Mouse (Mus musculus) ES-Bruce4 (cell line): ENCODE measurements at regions not wholly inside any gene's neighbourhood (a gene's known extent, or its start where the extent isn't known, plus 50 kb on each side); places are given as distances from the start of the nearest gene placed in this dataset.

Source experiments
- H3K27ac ChIP-seq: 2 replicates; pipeline ENCODE4 v1.5.1; 2012; ENCODE audit warnings: low read length, inconsistent platforms; ENCODE audit not compliant: insufficient read depth
- H3K27me3 ChIP-seq: 2 replicates; pipeline ENCODE4 v1.6.1; 2012; ENCODE audit warnings: mild to moderate bottlenecking, low read length, inconsistent platforms; ENCODE audit not compliant: control insufficient read depth, poor library complexity, insufficient read depth, severe bottlenecking
- H3K36me3 ChIP-seq: 2 replicates; pipeline ENCODE4 v1.6.1; 2012; ENCODE audit warnings: inconsistent platforms, mild to moderate bottlenecking, low read length, moderate library complexity; ENCODE audit not compliant: control insufficient read depth, poor library complexity, insufficient read depth, severe bottlenecking
- H3K4me1 ChIP-seq: one replicate; pipeline ENCODE4 v1.8.1; 2011; ENCODE audit warnings: low read length; ENCODE audit not compliant: control insufficient read depth, insufficient read depth
- H3K4me3 ChIP-seq: 2 replicates; pipeline ENCODE4 v1.5.1; 2011; ENCODE audit warnings: low read depth, mild to moderate bottlenecking, low read length
- H3K9ac ChIP-seq: 2 replicates; pipeline ENCODE4 v1.6.1; 2012; ENCODE audit warnings: low read depth, mild to moderate bottlenecking, inconsistent platforms; ENCODE audit not compliant: poor library complexity, severe bottlenecking
- H3K9me3 ChIP-seq: replicated peaks from 2 replicates; pipeline ENCODE4 v1.6.1; 2012; ENCODE audit warnings: mild to moderate bottlenecking, low read length, inconsistent platforms; ENCODE audit not compliant: control insufficient read depth, poor library complexity, insufficient read depth, severe bottlenecking
- CTCF ChIP-seq: IDR thresholded peaks from one replicate; pipeline ENCODE4 v1.8.1; 2011; ENCODE audit warnings: low read depth, low read length
- EP300 ChIP-seq: IDR thresholded peaks from 2 replicates; pipeline ENCODE4 v1.6.1; 2011; ENCODE audit warnings: low read depth, low read length; ENCODE audit not compliant: insufficient read depth
- POLR2A ChIP-seq: IDR thresholded peaks from one replicate; pipeline ENCODE4 v1.8.1; 2011; ENCODE audit warnings: low read length; ENCODE audit not compliant: insufficient read depth

DNA sequence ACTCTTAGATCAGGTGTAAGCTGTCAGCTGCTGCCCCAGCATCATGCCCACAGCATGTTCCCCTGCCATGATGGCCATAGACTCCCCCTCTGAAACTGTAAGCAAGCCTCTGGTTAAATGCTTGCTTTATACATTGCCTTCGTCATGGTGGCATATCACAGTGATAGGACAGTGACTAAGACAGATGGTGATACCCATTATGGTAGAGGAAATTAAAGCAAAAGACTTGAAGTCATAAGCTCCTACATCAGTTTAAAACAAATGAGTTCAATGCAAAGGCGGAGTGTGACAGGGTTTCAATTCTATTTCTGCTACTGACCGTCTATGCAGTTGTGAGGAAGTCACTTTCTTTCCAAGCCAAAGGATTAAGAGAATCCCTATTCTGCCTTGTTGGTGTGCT lies 204.9 kb downstream of the Rps15a start:
- no peak overlapping the region for H3K4me3 ChIP-seq
- no peak for TF ChIP-seq EP300
- TF ChIP-seq CTCF = no peak
- TF ChIP-seq POLR2A = no peak

DNA sequence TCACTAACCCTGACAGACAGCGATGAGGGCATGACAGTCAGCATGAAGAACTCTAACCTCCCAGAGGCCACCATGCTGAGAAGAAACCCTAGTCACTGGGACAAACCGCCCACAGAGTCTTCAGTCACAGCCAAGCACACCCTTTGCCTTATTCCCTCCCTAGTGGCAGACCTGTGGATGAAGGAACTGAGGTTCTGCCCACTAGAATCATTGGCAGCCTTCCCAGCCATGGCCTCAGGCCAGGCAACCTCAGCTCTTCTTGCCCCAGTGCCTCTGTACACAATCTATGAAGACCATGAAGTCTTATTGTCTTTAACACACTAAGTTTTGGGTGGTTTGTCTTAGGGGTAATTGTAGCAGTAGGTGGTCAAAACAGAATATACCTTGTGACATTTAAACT lies 219.5 kb downstream of the Rps15a start:
- H3K4me1 ChIP-seq = no peaks in the 10 kb centered on the region
- no peak for TF ChIP-seq CTCF
- TF ChIP-seq EP300 = no peak
- no peak for TF ChIP-seq POLR2A
- no peak overlapping the region for H3K9ac ChIP-seq
- H3K9me3 ChIP-seq = no peaks in the 10 kb centered on the region
- H3K27me3 ChIP-seq = no peaks in the 10 kb centered on the region
- no peak overlapping the region for H3K27ac ChIP-seq
- H3K4me3 ChIP-seq = no peak overlapping the region
- H3K36me3 ChIP-seq = no peaks in the 10 kb centered on the region

More for the DNA sequence above, 204.9 kb downstream of the Rps15a start:
- H3K9ac ChIP-seq = no peak overlapping the region
- no peaks in the 10 kb centered on the region for H3K4me1 ChIP-seq
- no peaks in the 10 kb centered on the region for H3K9me3 ChIP-seq
- H3K27me3 ChIP-seq = no peaks in the 10 kb centered on the region
- no peaks in the 10 kb centered on the region for H3K36me3 ChIP-seq
- no peak overlapping the region for H3K27ac ChIP-seq

DNA sequence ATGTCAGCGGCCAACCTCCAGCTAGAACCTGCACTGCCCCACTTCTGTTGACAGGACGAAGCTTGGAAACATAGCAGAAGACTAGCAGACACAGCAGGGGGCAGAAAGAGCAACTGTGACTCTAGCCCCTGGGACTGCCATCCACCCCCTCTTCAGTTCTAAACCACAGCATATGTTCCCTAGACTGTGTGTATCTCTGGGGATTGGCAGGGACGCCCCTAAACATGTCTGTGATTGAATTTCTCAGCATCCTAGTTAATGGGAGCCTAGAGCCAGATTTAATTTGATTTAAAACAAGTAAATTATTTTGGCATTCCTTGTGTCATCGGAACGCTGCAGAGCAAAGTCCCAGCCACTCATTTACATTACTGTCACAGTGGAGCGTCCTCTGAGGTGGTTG lies 228.7 kb downstream of the Rps15a start:
- Histone ChIP-seq H3K36me3 (no peaks in the 10 kb centered on the region), H3K4me3 (no peak overlapping the region), H3K27ac (no peak overlapping the region), H3K9ac (no peak overlapping the region), H3K27me3 (no peaks in the 10 kb centered on the region), H3K9me3 (no peaks in the 10 kb centered on the region), H3K4me1 (no peaks in the 10 kb centered on the region)
- no peak for TF ChIP-seq POLR2A
- no peak for TF ChIP-seq CTCF
- no peak for TF ChIP-seq EP300

DNA sequence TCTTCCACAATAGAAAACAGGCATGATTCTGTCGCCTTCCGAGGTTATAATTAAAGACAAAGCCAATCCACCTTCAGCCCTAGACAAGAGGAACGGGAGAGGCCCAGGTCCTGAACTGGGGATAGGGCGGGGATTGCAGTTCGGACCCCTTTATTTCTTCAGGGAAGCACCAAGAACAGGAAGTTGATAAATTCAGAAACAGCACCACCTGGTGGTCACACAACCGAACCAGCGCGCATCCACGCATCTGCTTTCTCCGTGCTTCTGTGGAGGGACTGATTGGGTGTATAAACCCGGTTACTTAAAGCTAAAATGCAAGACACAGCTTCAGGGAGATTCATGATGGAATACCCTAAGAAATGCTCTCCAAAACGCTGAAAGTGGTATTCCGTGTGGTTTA lies 233.2 kb downstream of the Rps15a start:
- H3K27me3 ChIP-seq = no peaks in the 10 kb centered on the region
- H3K4me1 ChIP-seq = no peaks in the 10 kb centered on the region
- TF ChIP-seq CTCF = peak; percentile 76
- TF ChIP-seq EP300 = no peak
- no peak overlapping the region for H3K4me3 ChIP-seq
- H3K9me3 ChIP-seq = no peaks in the 10 kb centered on the region
- no peak overlapping the region for H3K27ac ChIP-seq
- H3K36me3 ChIP-seq = no peaks in the 10 kb centered on the region
- no peak overlapping the region for H3K9ac ChIP-seq

DNA sequence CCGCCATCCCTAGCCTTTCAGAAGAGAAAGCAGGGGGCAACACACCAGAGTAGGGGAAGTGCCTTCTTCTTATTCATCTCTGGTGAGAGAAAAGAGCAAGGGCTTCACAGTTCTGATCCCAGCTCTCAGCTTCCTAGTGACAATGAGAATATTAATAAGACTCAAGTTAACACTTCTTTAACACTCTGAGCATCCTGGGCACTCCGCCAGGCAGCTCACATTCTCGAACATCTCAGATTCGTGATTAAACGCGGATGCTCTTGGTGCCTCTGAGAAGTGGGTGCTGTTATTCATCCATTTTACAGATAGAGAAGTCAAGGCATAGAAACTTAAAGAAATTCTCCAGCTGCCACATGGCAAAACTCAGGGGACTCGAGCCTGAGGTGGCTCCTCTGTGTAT lies 237.1 kb downstream of the Rps15a start:
- Histone ChIP-seq H3K4me3 (no peak overlapping the region), H3K27ac (no peak overlapping the region), H3K4me1 (no peaks in the 10 kb centered on the region), H3K27me3 (no peaks in the 10 kb centered on the region), H3K36me3 (no peaks in the 10 kb centered on the region), H3K9ac (no peak overlapping the region), H3K9me3 (no peaks in the 10 kb centered on the region)
- TF ChIP-seq POLR2A (no peak), CTCF (no peak), EP300 (no peak)

DNA sequence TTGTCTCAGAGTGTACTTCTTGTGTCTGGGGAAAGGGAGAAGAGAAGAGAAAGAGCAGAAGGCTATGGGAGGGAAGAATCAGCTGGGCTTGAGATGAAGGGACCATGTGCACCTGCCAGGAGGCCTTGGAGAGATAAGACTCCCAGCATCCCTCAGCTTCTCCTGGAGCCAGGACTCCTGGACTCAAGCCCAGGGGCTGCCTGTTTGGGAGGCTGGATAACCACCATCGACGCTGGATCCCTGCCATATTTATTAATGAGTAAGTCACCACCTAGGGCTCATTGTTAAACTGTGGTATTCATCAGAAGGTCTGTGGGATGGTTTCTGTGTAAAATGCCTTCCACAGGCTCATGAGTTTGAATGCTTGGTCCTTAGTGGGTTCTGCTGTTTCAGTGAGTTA lies 240.7 kb downstream of the Rps15a start:
- H3K9ac ChIP-seq = no peak overlapping the region
- H3K9me3 ChIP-seq = no peaks in the 10 kb centered on the region
- no peaks in the 10 kb centered on the region for H3K4me1 ChIP-seq
- TF ChIP-seq EP300 = no peak
- no peak overlapping the region for H3K27ac ChIP-seq
- no peak overlapping the region for H3K4me3 ChIP-seq
- no peaks in the 10 kb centered on the region for H3K27me3 ChIP-seq
- H3K36me3 ChIP-seq = no peaks in the 10 kb centered on the region
